Mouse (Mus musculus) layer of hippocampus, adult 11-12 months (tissue): ENCODE results near the gene Wipf3.

ENCODE experiments used
- DNase-seq: peaks from one replicate; pipeline ENCODE4 v3.0.0; 2022; ENCODE audit warnings: low spot score

The Wipf3 gene

DNA sequence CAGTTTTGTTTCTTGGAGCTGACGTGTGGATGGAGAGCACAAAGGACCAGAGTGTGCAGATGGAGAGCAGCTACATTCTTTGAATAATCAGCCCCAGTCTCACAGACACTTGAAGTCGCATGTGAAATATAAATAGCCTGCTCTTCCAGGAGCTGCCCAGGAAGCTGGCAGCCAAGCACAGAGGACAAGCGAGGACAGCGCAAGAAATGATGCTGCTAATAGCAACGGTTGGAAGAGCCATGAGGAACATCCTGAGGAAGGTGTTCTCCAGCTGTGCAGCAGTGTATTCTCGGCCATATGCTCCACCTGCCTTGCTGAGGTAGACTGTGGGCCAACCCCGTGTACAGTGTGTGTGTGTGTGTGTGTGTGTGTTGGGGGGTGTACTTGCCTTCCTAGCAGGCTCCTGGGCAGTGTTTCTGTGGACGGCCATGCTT is 101.7 kb downstream of the Wipf3 start:
- no peak for DNase-seq

GRCm38 (mm10) chr6:54535485-54535884 is 106.1 kb downstream of the Wipf3 start:
- DNase-seq, result no peak

- DNase-seq, result no peak
Observed at GRCm38 (mm10) chr6:54537053-54537452, 107.7 kb downstream of the Wipf3 start.

DNA sequence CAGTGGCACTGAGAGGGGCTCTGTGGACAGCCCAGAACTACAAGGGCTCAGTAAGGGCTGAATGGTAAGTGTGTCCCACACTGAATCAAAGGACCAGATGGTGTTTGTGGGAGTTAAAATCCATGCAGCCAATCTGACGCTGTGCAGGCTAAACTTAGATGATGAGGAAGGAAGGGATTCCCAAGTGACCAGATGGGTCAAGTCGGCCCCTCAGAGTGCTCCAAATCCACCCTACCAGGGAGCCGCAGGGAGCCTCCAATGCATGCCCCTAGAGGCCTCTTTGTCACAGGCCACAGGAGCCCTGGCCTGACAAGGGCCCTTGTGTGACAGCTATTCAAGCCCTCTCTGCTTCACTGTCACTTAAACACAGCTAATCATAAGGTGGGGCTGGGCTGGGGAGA is 109.4 kb downstream of the Wipf3 start:
- no peak for DNase-seq

- DNase-seq, result no peak
Observed at GRCm38 (mm10) chr6:54539396-54539795, 110.0 kb downstream of the Wipf3 start.

- DNase-seq, result peak; percentile 21
Observed at GRCm38 (mm10) chr6:54540252-54540887, 111.0 kb downstream of the Wipf3 start.

DNA sequence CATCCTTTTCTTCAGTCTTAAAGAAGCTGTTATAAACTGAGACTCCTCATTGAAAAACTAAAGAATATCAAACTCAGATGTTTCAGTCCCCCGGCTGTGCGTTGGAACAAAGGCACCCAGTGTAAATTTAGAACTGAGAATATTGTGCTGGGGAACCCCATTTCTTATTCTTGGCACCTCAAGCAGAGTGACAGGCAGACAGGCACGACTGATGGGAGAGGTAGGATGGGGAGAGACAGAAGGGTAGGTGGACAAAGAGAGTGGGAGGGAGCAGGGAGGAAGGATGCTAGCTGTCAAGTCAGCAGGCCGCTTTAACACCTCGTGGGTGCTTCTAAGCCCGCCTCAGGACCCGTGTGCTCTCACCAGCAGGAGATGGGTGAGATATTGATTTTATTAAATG is 113.4 kb downstream of the Wipf3 start:
- DNase-seq, result no peak

DNA sequence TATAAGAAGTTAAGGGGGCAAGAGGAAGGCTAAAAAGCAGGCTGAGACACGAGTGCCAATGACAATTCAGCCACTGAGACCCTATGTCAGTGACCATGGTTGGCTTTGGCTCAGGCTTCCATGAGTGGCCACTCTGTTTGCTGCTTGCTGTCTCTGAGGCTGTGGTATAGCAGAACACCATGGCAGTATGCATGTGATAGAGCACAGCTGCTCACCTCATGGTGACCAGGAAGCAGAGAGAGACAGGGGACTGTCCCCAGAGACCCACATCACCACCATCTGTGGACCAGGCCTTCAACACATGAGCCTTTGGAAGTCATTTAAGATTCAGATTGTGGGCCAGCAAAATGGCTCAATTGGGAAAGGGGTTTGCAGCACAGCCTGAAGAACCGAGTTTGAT is 114.2 kb downstream of the Wipf3 start:
- DNase-seq, result no peak

DNA sequence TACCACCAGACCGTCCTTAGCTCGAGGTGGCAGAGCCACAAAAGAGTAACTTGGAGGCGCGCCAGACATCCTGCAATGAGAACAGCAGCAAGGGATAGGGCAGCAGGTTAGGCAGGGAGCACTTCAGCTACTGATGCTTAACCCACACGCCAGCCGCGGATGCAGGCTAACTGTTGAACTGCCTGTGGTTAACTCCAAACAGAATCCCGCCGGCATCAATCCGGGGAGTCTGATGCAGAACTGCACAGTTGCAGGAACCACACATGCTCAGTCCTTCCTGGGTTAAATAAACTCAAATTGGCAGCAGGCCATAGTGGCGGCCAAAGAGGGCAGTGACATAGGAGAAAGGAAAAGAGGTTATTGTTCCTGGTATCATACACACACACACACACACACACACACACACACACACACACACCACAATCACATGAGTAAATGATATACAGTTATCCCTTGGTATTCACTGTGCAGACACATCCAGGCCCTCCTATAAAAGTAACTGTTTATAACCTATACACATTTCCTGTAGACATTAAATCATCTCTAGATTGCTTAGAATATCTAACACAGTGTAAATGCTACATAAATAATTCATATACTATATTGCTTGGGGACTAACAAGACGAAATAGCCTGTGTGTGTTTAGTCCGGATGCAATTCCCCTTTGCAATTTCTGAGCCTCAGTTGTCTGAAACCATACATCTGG is 119.1 kb downstream of the Wipf3 start:
- no peak for DNase-seq

GRCm38 (mm10) chr6:54549311-54549710 is 119.9 kb downstream of the Wipf3 start:
- DNase-seq, result no peak

GRCm38 (mm10) chr6:54550801-54551323 is 121.5 kb downstream of the Wipf3 start:
- no peak for DNase-seq

DNA sequence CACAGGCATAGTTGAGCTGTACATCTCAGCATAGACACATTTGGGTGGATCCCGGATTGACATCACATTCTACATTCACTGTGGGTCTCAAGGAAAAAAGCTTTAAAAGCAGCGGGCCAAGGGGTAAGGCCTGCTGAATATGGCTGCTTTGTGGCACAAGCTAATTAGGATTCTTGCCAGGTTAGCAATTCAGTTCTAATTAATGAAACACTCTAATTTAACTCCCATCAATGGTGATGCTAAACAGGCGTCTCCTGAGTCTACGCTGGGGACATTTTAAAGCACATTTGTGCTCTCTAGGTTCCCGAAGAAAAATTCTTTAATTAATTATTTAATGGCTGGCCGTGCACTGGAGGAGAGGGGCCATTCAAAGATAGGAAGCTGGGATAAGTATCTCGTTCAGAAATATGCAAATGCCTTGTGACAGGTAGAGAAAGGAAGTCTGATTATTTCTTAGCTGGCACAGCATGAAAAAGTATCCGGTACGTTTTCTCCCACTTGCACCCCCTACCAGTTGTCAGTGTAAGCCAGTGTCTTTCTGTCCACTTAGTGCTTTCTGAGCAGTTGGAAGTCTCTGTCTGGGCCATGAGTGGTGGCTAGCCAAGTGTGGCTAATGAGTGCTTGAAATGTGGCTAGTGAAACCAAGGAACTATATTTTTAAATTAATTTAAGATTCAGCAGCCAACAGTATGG is 123.5 kb downstream of the Wipf3 start:
- DNase-seq, result no peak
